Mouse (Mus musculus): ENCODE results near the gene Isyna1. TPM values are rescaled to one million over a fixed set of nuclear protein-coding genes. Genes with fewer than 3 reads are reported as not detected.

Isyna1 gene
- polyA plus RNA-seq, 1 experiment = 7.7 TPM

- Histone ChIP-seq H3K4me3 (ENCODE audit: insufficient read depth, low read depth, low read length) (peak overlapping the region; percentile 95; the same call in 1 of the 2 replicates), H3K27ac (replicated peaks; ENCODE audit: low read depth, low read length) (no peak overlapping the region), H3K4me1 (ENCODE audit: control insufficient read depth, insufficient read depth, insufficient read length, low read length) (peaks cover 6% of the 10 kb centered on the region)
Observed at GRCm38 (mm10) chr8:70605871-70606779, 12.0 kb downstream of the Isyna1 start.

GRCm38 (mm10) chr8:70606780-70607602 lies 12.8 kb downstream of the Isyna1 start:
- peaks cover 3% of the 10 kb centered on the region; the same call in 1 of the 2 replicates for H3K4me1 ChIP-seq (ENCODE audit: control insufficient read depth, insufficient read depth, insufficient read length, low read length)
- H3K27ac ChIP-seq (replicated peaks; ENCODE audit: low read depth, low read length) = no peak overlapping the region
- peak overlapping the region; percentile 95 for H3K4me3 ChIP-seq (ENCODE audit: insufficient read depth, low read depth, low read length)

- H3K27ac ChIP-seq (replicated peaks; ENCODE audit: low read depth, low read length) = peak overlapping the region; percentile 69; the same call in 1 of the 2 replicates
Observed at GRCm38 (mm10) chr8:70607603-70607897, 13.4 kb downstream of the Isyna1 start.

GRCm38 (mm10) chr8:70607898-70608748 lies 13.9 kb downstream of the Isyna1 start:
- Histone ChIP-seq H3K27ac (replicated peaks; ENCODE audit: low read depth, low read length) (peak overlapping the region; percentile 69), H3K4me3 (ENCODE audit: insufficient read depth, low read depth, low read length) (peak overlapping the region; percentile 95), H3K4me1 (ENCODE audit: control insufficient read depth, insufficient read depth, insufficient read length, low read length) (peaks cover 3% of the 10 kb centered on the region; the same call in 1 of the 2 replicates)

More at GRCm38 (mm10) chr8:70607603-70607897, 13.4 kb downstream of the Isyna1 start:
- peak overlapping the region; percentile 95 for H3K4me3 ChIP-seq (ENCODE audit: insufficient read depth, low read depth, low read length)
- peaks cover 3% of the 10 kb centered on the region; the same call in 1 of the 2 replicates for H3K4me1 ChIP-seq (ENCODE audit: control insufficient read depth, insufficient read depth, insufficient read length, low read length)

DNA sequence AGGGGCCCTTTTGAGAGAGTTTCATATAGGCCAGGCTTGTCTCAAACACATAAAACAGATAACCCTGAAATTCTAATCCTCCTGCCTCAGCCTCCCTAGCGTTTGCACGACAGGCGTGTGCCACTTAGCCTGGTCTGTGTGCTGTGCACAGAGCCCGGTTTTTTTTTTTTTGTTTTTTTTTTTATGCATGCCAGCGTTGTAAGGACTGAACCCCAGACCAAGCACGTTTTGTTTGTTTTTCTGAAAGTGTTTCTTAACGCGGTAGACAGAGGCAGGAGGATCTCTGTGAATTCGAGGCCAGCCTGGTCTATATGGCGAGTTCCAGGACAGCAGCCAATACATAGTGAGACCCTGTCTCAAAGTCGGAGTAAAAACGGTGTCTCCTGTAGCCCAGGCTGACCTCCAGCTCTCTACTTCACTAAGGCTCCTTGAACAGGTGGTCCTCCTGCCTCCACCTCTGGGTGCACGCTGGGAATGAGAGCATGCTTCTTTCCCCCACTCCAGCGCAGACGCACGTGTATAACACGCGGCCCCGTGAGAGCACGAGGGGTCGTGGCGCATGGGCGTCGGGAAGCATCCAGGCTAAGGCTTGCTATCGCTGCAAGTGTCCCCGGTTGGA lies 14.7 kb downstream of the Isyna1 start, which contains the start of gene Ssbp4:
TSS of gene Ssbp4 (minus strand) at position 124 of the 619 bp plus-strand sequence.
- Histone ChIP-seq H3K4me3 (ENCODE audit: insufficient read depth, low read depth, low read length) (peak within 1 kb of the TSS; percentile 95), H3K4me1 (ENCODE audit: control insufficient read depth, insufficient read depth, insufficient read length, low read length) (peaks cover 3% of the 10 kb centered on the region; the same call in 1 of the 2 replicates), H3K27ac (replicated peaks; ENCODE audit: low read depth, low read length) (peak within 1 kb of the TSS; percentile 88)

GRCm38 (mm10) chr8:70609368-70609848 lies 15.2 kb downstream of the Isyna1 start:
- Histone ChIP-seq H3K27ac (replicated peaks; ENCODE audit: low read depth, low read length) (peak overlapping the region; percentile 88), H3K4me3 (ENCODE audit: insufficient read depth, low read depth, low read length) (peak overlapping the region; percentile 95), H3K4me1 (ENCODE audit: control insufficient read depth, insufficient read depth, insufficient read length, low read length) (peaks cover 3% of the 10 kb centered on the region; the same call in 1 of the 2 replicates)

- Histone ChIP-seq H3K4me3 (ENCODE audit: insufficient read depth, low read depth, low read length) (peak overlapping the region; percentile 65), H3K27ac (replicated peaks; ENCODE audit: low read depth, low read length) (peak overlapping the region; percentile 91), H3K4me1 (ENCODE audit: control insufficient read depth, insufficient read depth, insufficient read length, low read length) (peaks cover 3% of the 10 kb centered on the region; the same call in 1 of the 2 replicates)
Observed at GRCm38 (mm10) chr8:70609849-70610795, 15.9 kb downstream of the Isyna1 start.

DNA sequence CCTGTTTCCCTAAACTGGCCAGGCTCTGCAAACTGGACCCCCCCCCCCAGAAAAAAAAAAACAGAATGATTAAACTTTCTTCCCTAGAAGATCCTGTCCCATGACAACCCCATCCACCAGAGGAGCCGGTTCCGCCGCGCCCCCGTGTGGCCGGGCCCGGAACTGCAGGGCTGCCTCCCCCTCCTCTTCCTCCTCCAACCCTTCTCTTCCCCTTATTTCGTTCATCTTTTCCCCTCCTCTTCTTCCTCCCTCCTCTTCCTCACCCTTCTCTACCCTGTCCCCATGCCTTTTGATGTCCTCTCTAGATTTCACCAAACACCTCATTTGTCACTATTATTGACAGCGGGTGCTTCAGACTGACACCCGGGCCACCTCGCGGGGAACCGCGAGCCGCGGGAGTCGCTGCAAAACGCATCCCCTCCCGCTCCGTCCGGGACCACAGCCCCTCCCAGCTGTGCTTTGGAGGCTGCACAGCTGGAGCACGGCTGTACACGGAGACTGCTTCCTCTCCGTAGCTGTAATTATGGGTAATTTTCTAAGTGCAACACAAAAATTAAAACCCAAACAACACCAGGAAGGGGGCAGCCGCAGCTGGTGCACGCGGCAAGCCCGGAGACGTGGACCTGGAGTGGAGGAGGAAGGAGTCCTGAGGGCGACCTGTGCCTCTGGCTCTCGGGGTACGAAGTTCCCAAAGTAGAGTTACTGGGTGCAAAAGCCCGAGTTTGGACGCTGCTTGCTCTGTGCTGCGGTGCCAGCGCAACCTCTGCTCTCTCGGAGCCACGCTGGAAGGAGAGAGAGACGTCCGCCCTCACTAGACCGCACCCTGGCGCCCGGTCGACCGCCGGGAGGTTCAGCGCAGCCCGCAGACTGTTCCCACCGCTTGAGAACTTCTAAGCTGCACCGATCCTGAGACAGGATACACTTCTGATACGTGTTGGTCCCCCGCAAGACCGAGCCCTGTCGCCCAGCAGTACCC lies 16.9 kb downstream of the Isyna1 start:
- Histone ChIP-seq H3K27ac (replicated peaks; ENCODE audit: low read depth, low read length) (peak overlapping the region; percentile 91), H3K4me3 (ENCODE audit: insufficient read depth, low read depth, low read length) (peak overlapping the region; percentile 56), H3K4me1 (ENCODE audit: control insufficient read depth, insufficient read depth, insufficient read length, low read length) (peaks cover 3% of the 10 kb centered on the region; the same call in 1 of the 2 replicates)

DNA sequence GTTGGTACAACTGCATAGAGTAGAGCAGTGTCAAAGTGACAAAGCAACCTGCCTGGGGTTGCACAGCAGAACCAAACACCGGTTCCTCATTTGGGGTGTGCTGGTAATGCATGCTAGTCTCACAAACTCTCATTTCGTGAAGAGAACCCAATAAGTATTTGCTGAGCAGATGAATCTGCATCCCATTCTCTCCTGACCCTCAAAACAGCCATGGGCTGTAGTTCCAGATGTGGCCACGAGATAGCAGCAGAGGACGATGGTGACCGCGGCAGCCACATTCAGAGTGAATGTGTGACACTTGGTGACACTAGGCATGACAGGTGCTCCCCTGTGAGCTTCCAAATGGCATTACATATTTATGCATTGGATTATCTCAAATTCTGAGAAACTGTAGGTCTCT lies 17.7 kb downstream of the Isyna1 start:
- peak overlapping the region; percentile 75 for H3K27ac ChIP-seq (replicated peaks; ENCODE audit: low read depth, low read length)
- H3K4me1 ChIP-seq (ENCODE audit: control insufficient read depth, insufficient read depth, insufficient read length, low read length) = peaks cover 3% of the 10 kb centered on the region; the same call in 1 of the 2 replicates
- peak overlapping the region; percentile 56 for H3K4me3 ChIP-seq (ENCODE audit: insufficient read depth, low read depth, low read length)

DNA sequence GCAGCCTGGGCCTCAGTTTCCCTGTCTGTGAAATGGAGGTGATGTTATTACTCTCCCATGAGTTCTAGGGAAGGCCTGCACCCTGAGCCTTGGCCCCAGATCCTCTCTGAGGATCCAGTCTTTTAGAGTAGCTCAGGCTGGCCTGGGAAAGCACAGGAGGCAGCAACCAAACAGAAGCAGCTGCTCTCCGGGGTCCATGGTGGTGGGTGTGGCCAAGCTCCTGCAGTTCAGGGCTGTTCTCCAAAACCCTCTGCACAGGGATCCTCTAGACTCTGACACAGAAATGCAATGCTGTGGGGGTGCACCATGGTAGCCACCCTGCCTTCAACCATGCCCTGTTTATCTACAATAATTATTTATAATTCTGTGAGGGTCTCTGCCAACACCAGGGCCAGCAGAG lies 19.6 kb downstream of the Isyna1 start:
- H3K4me3 ChIP-seq (ENCODE audit: insufficient read depth, low read depth, low read length) = no peak overlapping the region
- no peak overlapping the region for H3K27ac ChIP-seq (replicated peaks; ENCODE audit: low read depth, low read length)

DNA sequence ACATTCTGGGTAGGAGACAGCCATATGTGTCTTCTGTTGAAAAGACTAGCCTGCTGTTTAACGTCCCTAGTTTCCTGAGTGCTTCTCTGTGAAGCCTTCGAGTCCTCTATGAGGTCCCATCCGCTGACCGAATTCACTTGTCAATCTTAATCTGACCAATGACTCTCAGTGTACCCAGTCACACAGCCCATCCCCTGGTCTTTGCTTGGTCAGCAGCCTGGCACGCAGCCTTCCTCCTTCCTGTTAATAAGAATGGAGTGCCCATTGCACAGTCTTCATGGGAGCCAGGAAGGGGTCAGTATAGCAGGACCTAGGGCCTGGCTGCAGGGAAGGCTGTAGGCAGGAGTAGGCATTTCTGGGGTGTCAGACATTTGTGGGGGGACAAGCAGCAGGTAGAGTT lies 20.3 kb downstream of the Isyna1 start:
- no peak overlapping the region for H3K4me3 ChIP-seq (ENCODE audit: insufficient read depth, low read depth, low read length)
- no peaks in the 10 kb centered on the region; the same call in 1 of the 2 replicates for H3K4me1 ChIP-seq (ENCODE audit: control insufficient read depth, insufficient read depth, insufficient read length, low read length)
- H3K27ac ChIP-seq (replicated peaks; ENCODE audit: low read depth, low read length) = peak overlapping the region; percentile 43

More for the DNA sequence above, 19.6 kb downstream of the Isyna1 start:
- H3K4me1 ChIP-seq (ENCODE audit: control insufficient read depth, insufficient read depth, insufficient read length, low read length) = peaks cover 3% of the 10 kb centered on the region; the same call in 1 of the 2 replicates

DNA sequence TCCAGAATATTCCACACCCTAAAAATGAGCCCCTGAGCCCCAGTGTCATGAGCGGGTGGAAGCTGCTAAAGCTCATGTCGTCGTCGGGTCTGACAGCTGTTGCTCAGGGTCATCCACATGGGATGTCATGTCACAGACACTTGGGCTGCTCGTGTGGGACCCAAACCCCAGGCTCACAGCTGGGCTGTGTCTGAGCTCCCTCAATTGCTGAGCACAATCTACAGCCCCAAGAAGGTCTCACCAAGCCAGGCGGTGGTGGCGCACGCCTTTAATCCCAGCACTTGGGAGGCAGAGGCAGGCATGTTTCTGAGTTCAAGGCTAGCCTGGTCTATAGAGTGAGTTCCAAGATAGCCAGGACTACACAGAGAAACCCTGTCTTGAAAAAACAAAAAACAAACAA lies 21.1 kb downstream of the Isyna1 start:
- Histone ChIP-seq H3K4me3 (ENCODE audit: insufficient read depth, low read depth, low read length) (no peak overlapping the region), H3K27ac (replicated peaks; ENCODE audit: low read depth, low read length) (peak overlapping the region; percentile 43; the same call in 1 of the 2 replicates), H3K4me1 (ENCODE audit: control insufficient read depth, insufficient read depth, insufficient read length, low read length) (no peaks in the 10 kb centered on the region; the same call in 1 of the 2 replicates)
